Mouse (Mus musculus) midbrain, embryonic 10.5 days (tissue): ENCODE data around the gene Gm12800. TPM values are rescaled to one million over a fixed set of nuclear protein-coding genes. Genes with fewer than 3 reads are reported as not detected.
"Not testable (repeated sequence)": the region's sequence is repeated elsewhere in the genome, so short reads cannot be mapped to it uniquely, and the experiment has no call there.

Experiments
- DNase-seq: peaks from one replicate; pipeline ENCODE4 v3.0.0-alpha.2; 2017; ENCODE audit warnings: low spot score
- H3K27ac ChIP-seq: fragments of 300-500 bp; sonication (generic); replicated peaks from 2 replicates; pipeline ENCODE4 v1.5.1; 2016; ENCODE audit warnings: mild to moderate bottlenecking
- H3K27me3 ChIP-seq: fragments of 300-500 bp; sonication (generic); 2 replicates; pipeline ENCODE4 v1.6.1; 2016; ENCODE audit warnings: low read depth, mild to moderate bottlenecking; ENCODE audit not compliant: poor library complexity, severe bottlenecking
- H3K36me3 ChIP-seq: fragments of 300-500 bp; sonication (generic); 2 replicates; pipeline ENCODE4 v1.6.1; 2016; ENCODE audit warnings: mild to moderate bottlenecking, moderate library complexity
- H3K4me1 ChIP-seq: fragments of 300-500 bp; sonication (generic); 2 replicates; pipeline ENCODE4 v1.6.1; 2016
- H3K4me3 ChIP-seq: fragments of 300-500 bp; sonication (generic); 2 replicates; pipeline ENCODE4 v1.5.1; 2016; ENCODE audit warnings: mild to moderate bottlenecking, moderate library complexity
- H3K9me3 ChIP-seq: fragments of 300-500 bp; sonication (generic); replicated peaks from 2 replicates; pipeline ENCODE4 v1.6.1; 2016; ENCODE audit warnings: mild to moderate bottlenecking
- WGBS: fragments of 180-500 bp; shearing (Covaris S2); methylation state at CpG from one replicate; pipeline ENCODE4 v1.1.7; 2016; 5-methylcytosine and 5-hydroxymethylcytosine counted together
- polyA plus RNA-seq: library from polyadenylated mRNA; unstranded; fragments of >200 nt; fragmentation: Nextera tagmentation; extraction: Ambion mirVana; gene quantifications from 2 replicates; pipeline ENCODE4 v1.2.1, GENCODE M21; 2016

The Gm12800 gene
- not detected in 2 replicates for polyA plus RNA-seq

DNA sequence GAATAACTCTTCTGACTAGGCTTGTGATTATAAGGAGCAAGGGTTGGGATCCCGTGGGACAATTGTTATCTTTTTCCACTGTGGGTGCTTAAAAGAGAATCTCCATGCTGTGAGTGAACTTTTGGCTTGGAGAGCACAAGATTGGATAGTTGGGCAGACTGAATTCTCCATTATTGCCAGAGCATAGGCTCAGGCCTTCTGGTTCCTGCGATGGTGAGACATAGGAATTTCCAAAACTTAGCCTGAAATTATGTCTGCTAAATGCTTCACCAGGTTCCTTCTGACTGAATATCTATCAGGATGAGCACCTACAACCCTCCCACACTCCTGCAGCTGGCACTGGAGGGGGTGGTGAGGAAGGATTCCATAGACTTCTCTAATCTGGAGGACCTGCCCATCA, at the start of gene Gm12800:
Gene Gm12800, plus strand, starts transcription at position 301 of the 400 bp plus-strand sequence.
- 83% methylated on average over 2 of the region's 2 CpGs for WGBS
- H3K27ac ChIP-seq, H3K4me1 ChIP-seq, H3K4me3 ChIP-seq, H3K36me3 ChIP-seq, DNase-seq, H3K9me3 ChIP-seq, H3K27me3 ChIP-seq: not testable (repeated sequence)

- H3K27me3 ChIP-seq: no peaks in the 10 kb centered on the region
- H3K27ac ChIP-seq: no peak overlapping the region
- no peaks in the 10 kb centered on the region for H3K36me3 ChIP-seq
- H3K9me3 ChIP-seq: no peaks in the 10 kb centered on the region
- DNase-seq: no peak
- 48% methylated on average over 6 of the region's 6 CpGs for WGBS
- H3K4me3 ChIP-seq: no peak overlapping the region
- no peaks in the 10 kb centered on the region for H3K4me1 ChIP-seq
Observed at GRCm38 (mm10) chr4:101860873-101861272, 48.0 kb upstream of the Gm12800 start.

DNA sequence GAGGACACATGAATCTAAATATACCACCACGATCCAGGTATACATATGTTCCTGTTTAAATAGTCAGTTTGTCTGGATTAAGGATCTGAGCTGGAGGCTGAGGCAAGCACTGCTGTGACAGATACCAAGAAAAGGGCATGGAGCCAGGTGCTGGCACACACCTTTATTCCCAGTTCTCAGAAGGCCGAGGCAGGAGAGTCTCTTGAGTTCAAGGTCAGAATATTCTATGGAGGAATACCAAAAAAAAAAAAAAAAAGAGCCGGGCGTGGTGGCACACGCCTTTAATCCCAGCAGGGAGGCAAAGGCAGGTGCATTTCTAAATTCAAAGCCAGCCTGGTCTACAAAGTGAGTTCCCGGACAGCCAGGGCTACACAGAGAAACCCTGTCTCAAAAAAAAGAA, 46.6 kb upstream of the Gm12800 start:
- no peak for DNase-seq
- WGBS: 90% methylated on average over 6 of the region's 6 CpGs
- Histone ChIP-seq H3K36me3 (no peaks in the 10 kb centered on the region), H3K27ac (no peak overlapping the region), H3K9me3 (no peaks in the 10 kb centered on the region), H3K4me3 (no peak overlapping the region), H3K4me1 (no peaks in the 10 kb centered on the region), H3K27me3 (no peaks in the 10 kb centered on the region)

- not testable (repeated sequence) for H3K36me3 ChIP-seq, DNase-seq, H3K9me3 ChIP-seq, H3K4me3 ChIP-seq, H3K27ac ChIP-seq, H3K4me1 ChIP-seq, H3K27me3 ChIP-seq
- 68% methylated on average over 2 of the region's 2 CpGs for WGBS
Observed at GRCm38 (mm10) chr4:101872031-101872430, 36.9 kb upstream of the Gm12800 start.

GRCm38 (mm10) chr4:101875687-101876086, 33.2 kb upstream of the Gm12800 start:
- not testable (repeated sequence) for H3K4me3 ChIP-seq, H3K4me1 ChIP-seq, H3K36me3 ChIP-seq, H3K27ac ChIP-seq, DNase-seq, H3K27me3 ChIP-seq, H3K9me3 ChIP-seq
- WGBS: 82% methylated on average over 15 of the region's 15 CpGs

DNA sequence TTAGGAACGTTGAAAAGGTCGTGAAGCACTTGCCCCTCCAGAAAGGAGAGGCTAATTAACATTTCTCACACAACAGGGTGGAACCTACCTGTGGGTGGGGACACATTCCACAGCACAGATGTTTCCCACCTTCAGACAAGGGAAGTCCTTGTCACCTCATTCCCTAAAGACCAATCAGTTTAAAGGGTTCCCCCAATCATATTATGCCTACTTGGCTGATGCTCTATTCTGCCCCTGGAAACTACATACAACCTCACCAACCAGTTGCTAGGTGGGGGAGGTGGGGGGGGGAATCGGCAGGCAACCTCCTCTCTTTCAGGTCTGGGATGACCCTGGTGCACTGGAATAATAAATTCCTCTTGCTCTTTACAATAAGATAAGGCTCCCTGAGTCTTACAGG, 25.3 kb upstream of the Gm12800 start:
- no peak overlapping the region for H3K27ac ChIP-seq
- H3K4me3 ChIP-seq: no peak overlapping the region
- no peaks in the 10 kb centered on the region for H3K36me3 ChIP-seq
- H3K9me3 ChIP-seq: no peaks in the 10 kb centered on the region
- WGBS: 58% methylated on average over 3 of the region's 3 CpGs
- H3K27me3 ChIP-seq: no peaks in the 10 kb centered on the region
- H3K4me1 ChIP-seq: no peaks in the 10 kb centered on the region
- DNase-seq: no peak

- H3K9me3 ChIP-seq: 0 out of 2 replicates have a peak, but pooled peaks cover 2% of the 10 kb centered on the region
- no peak for DNase-seq
- no peak overlapping the region for H3K27ac ChIP-seq
- no peaks in the 10 kb centered on the region for H3K27me3 ChIP-seq
- H3K4me1 ChIP-seq: no peaks in the 10 kb centered on the region
- H3K36me3 ChIP-seq: no peaks in the 10 kb centered on the region
- no peak overlapping the region for H3K4me3 ChIP-seq
Observed at GRCm38 (mm10) chr4:101889377-101889776, 19.5 kb upstream of the Gm12800 start.

- WGBS: 86% methylated on average over 7 of the region's 7 CpGs
- no peak for DNase-seq
- Histone ChIP-seq H3K4me3 (no peak within 1 kb of the TSS), H3K27ac (no peak within 1 kb of the TSS), H3K27me3 (no peaks in the 10 kb centered on the region), H3K36me3 (no peaks in the 10 kb centered on the region), H3K4me1 (no peaks in the 10 kb centered on the region), H3K9me3 (0 out of 2 replicates have a peak, but pooled peaks cover 2% of the 10 kb centered on the region)
Observed at GRCm38 (mm10) chr4:101893656-101894420, 15.1 kb upstream of the Gm12800 start, which contains the start of gene C130073F10Rik. Gene C130073F10Rik, minus strand, starts transcription at chr4:101893789.

DNA sequence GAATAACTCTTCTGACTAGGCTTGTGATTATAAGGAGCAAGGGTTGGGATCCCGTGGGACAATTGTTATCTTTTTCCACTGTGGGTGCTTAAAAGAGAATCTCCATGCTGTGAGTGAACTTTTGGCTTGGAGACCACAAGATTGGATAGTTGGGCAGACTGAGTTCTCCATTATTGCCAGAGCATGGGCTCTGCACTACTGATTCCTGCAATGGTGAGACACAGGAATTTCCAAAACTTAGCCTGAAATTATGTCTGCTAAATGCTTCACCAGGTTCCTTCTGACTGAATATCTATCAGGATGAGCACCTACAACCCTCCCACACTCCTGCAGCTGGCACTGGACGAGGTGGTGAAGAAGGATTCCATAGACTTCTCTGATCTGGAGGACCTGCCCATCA, 31.2 kb downstream of the Gm12800 start, which contains the start of gene Gm12794:
Gene Gm12794, plus strand, starts transcription at position 301 of the 400 bp plus-strand sequence.
- not testable (repeated sequence) for DNase-seq, H3K9me3 ChIP-seq, H3K36me3 ChIP-seq, H3K4me3 ChIP-seq, H3K27ac ChIP-seq, H3K27me3 ChIP-seq, H3K4me1 ChIP-seq
- 76% methylated on average over 2 of the region's 2 CpGs for WGBS

Other genes with a start within 250 kb of the Gm12800 start
- 1.8 and 2.0 TPM in 2 replicates for gene Lepr, start 191.7 kb upstream of the Gm12800 start, polyA plus RNA-seq
- not detected in 2 replicates for gene B020004J07Rik, start 65.1 kb upstream of the Gm12800 start, polyA plus RNA-seq
- gene C130073F10Rik, start 15.3 kb upstream of the Gm12800 start, polyA plus RNA-seq: not detected in 2 replicates
- gene Gm12794, start 31.3 kb downstream of the Gm12800 start, polyA plus RNA-seq: not detected in 2 replicates
- not detected in 2 replicates for gene Gm12790, start 71.9 kb downstream of the Gm12800 start, polyA plus RNA-seq
- not detected in 2 replicates for gene Gm12789, start 77.5 kb downstream of the Gm12800 start, polyA plus RNA-seq
- 5.6 and 6.0 TPM in 2 replicates for gene Pde4b, start 178.4 kb downstream of the Gm12800 start, polyA plus RNA-seq